Mouse (Mus musculus): ENCODE measurements around the gene Wdr24.
"Not testable (repeated sequence)": the region's sequence is repeated elsewhere in the genome, so short reads cannot be mapped to it uniquely, and the experiment has no call there.

Gene Wdr24

GRCm38 (mm10) chr17:25806507-25806906 lies 16.9 kb upstream of the Wdr24 start:
- in situ Hi-C loops (cut with MboI, MseI), result no loop called here

DNA sequence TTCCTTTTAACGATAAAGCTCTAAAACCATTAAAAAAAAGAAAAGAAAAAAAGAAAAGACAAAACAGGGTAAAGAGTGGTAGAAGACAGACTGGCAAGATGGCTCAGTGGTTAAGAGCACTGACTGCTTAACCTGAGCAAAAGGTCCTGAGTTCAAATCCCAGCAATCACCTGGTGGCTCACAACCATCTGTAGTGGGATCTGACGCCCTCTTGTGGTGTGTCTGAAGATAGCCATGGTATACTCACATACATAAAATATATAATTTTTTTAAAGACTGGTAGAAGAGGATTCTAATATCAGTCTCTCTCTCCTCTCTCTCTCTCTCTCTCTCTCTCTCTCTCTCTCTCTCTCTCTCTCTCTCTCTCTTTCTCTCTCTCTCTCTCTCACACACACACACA lies 16.0 kb upstream of the Wdr24 start:
- in situ Hi-C loops (cut with MboI, MseI), result not testable (repeated sequence)

DNA sequence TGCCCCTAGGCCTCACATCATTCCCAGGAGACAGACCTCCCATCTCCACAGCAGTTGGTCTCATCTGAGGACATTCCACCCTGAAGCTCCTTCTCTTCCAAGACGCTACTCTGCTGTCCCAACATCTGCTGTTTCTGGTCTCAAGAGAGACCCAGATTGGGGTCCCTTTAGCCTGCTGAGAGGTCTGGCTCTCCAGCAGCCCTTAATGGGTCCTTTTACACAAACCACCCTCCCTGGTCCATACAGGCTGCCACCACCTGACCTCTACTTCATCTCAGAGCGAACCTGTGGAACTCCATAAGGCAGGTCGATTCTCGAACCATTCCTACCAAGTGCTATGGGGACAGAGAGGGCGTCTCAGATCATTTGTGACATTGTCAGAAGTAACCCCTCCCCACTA lies 15.4 kb upstream of the Wdr24 start:
- in situ Hi-C loops (cut with MboI, MseI), result no loop called here

DNA sequence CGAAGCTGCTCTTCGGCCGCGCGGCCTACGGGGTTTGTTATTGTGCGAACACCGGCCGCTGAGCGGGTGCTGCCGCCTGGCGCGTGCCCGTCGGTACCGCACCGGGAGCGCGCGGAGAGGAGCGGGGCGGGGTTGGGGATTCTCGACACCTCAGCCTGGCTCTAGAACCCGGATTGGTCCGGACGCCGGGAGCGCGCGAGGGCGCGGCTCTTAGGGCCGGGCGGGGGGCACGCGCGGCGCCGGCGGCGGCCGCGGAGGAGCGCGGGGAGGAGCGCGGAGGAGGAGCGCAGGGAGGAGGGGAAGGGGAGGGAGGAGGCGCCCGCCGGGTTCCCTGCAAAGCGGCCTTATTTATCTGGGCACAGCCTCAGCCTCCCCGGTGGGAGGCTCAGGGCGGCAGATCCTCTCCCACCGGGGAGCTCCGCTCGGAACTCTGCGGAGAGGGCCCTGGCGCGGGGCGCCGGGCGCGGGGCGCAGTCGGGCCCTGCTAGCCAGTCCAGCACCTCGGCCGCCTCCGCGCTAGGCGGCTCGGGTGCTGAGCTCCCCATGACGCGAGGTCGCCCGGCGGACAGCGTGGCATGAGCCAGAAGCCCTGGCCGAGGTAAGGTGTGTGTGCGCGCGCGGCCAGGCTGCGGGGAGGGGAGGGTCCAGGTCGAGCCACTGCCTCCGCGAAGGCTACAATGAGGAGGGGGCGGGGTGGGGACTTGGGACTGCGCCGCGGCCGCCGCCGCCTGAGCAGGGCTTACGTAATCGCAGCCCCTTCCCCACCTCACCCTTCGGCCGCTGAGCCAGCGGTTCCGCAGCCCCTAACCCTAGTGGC lies 14.4 kb upstream of the Wdr24 start, which contains the start of gene Fbxl16:
Fbxl16 (plus strand) TSS at position 297 of the 817 bp plus-strand sequence.
- in situ Hi-C loops (cut with MboI, MseI), result no loop called here

- in situ Hi-C loops (cut with MboI, MseI), result no loop called here
These were observed 13.7 kb upstream of the Wdr24 start for GRCm38 (mm10) chr17:25809606-25810340.

GRCm38 (mm10) chr17:25810890-25811289 lies 12.5 kb upstream of the Wdr24 start:
- in situ Hi-C loops (cut with MboI, MseI), result no loop called here

GRCm38 (mm10) chr17:25813471-25813870 lies 10.0 kb upstream of the Wdr24 start:
- in situ Hi-C loops (cut with MboI, MseI), result no loop called here

DNA sequence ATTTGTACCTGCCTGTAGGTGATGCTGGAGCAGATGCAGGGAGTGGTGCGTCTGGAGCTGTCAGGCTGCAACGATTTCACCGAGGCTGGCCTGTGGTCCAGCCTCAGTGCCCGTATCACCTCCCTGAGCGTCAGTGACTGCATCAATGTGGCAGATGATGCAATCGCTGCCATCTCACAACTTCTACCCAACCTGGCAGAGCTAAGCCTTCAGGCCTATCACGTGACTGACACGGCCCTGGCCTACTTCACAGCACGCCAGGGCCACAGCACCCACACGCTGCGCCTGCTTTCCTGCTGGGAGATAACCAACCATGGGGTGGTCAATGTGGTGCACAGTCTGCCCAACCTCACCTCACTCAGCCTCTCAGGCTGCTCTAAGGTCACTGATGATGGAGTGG lies 5.8 kb upstream of the Wdr24 start:
- in situ Hi-C loops (cut with MboI, MseI), result no loop called here

- in situ Hi-C loops (cut with MboI, MseI), result no loop called here
These were observed 4.3 kb upstream of the Wdr24 start for GRCm38 (mm10) chr17:25818851-25819780.

DNA sequence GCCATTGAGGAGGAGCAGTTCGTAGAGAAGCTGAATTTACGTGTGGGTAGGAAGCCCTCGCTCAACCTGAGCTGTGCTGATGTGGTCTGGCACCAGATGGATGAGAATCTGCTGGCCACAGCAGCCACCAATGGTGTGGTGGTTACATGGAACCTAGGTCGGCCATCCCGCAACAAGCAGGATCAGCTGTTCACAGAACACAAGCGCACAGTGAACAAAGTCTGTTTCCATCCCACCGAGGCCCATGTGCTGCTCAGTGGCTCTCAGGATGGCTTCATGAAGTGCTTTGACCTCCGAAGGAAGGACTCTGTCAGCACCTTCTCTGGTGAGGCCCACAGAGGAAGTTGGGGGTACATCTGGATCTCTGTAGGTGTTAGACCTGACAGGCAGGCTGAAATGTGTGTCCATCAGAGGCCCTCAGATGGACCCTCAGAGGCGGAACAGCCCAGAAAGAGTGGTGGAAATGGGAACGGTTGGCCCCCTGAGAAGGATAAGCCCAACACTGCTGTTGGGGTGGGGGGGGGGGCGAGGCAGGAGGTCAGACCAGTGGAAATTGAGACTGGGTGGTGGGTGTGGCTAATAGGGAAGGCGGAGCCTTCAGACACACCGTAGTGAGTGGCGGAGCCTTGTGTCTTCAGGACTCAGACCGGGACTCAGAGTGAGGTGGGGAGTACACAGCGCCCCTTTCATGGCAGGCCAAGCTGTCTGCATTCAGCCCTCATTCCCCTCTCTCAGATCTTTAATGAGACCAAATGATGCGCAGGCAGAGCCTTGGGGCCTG lies 1.1 kb downstream of the Wdr24 start:
- in situ Hi-C loops (cut with MboI, MseI), result loop anchor here in 1 of 2 experiments (10.0 kb wide), 1 partner anchor 1720 kb away; no protein-coding TSS in a partner anchor

- in situ Hi-C loops (cut with MboI, MseI), result loop anchor here in 1 of 2 experiments (10.0 kb wide), 1 partner anchor 1719 kb away; no protein-coding TSS in a partner anchor
These were observed 1.9 kb downstream of the Wdr24 start for GRCm38 (mm10) chr17:25825311-25825710.

GRCm38 (mm10) chr17:25825984-25826570 lies 2.6 kb downstream of the Wdr24 start:
- in situ Hi-C loops (cut with MboI, MseI), result loop anchor here in 1 of 2 experiments (10.0 kb wide), 1 partner anchor 1719 kb away; no protein-coding TSS in a partner anchor

GRCm38 (mm10) chr17:25827011-25827410 lies 3.6 kb downstream of the Wdr24 start:
- in situ Hi-C loops (cut with MboI, MseI), result loop anchor here in 1 of 2 experiments (10.0 kb wide), 1 partner anchor 1718 kb away; no protein-coding TSS in a partner anchor

DNA sequence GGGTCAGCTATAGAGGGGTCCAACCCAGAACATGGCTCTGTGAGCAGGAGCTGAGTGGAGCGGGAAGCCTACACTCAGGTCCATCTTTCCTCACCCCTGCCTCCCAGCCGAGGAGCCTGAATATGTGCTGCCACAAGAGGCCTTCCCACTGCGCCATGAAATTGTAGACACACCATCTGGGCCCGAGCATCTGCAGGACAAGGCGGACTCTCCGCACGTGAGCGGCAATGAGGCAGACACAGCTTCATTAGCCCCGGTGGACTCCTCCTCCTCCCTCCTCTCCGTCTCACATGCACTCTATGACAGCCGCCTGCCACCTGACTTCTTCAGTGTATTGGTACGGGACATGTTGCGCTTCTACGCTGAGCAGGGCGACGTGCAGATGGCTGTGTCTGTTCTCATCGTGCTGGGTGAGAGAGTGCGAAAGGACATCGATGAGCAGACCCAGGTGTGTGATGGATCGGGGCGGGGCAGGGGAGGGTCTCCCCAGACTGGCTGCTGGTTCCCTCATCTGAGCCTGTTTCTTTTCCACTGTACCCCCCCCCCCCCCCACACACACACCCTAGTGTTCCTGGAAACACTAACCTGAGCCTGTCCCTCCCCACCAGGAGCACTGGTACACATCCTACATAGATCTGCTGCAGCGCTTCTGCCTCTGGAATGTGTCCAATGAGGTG lies 4.3 kb downstream of the Wdr24 start:
- in situ Hi-C loops (cut with MboI, MseI), result loop anchor here in 1 of 2 experiments (10.0 kb wide), 1 partner anchor 1717 kb away; no protein-coding TSS in a partner anchor

DNA sequence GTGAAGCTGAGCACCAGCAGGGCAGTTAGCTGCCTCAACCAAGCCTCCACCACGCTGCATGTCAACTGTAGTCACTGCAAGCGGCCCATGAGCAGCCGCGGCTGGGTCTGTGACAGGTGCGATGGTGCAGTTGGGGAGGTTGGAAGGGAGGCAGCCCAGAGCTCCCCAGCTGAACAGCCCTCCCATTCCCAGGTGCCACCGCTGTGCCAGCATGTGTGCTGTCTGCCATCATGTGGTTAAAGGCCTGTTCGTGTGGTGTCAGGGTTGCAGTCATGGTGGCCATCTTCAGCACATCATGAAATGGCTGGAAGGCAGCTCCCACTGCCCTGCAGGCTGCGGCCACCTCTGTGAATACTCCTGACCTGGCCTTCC lies 4.8 kb downstream of the Wdr24 start:
- in situ Hi-C loops (cut with MboI, MseI), result loop anchor here in 1 of 2 experiments (10.0 kb wide), 1 partner anchor 1717 kb away; no protein-coding TSS in a partner anchor

DNA sequence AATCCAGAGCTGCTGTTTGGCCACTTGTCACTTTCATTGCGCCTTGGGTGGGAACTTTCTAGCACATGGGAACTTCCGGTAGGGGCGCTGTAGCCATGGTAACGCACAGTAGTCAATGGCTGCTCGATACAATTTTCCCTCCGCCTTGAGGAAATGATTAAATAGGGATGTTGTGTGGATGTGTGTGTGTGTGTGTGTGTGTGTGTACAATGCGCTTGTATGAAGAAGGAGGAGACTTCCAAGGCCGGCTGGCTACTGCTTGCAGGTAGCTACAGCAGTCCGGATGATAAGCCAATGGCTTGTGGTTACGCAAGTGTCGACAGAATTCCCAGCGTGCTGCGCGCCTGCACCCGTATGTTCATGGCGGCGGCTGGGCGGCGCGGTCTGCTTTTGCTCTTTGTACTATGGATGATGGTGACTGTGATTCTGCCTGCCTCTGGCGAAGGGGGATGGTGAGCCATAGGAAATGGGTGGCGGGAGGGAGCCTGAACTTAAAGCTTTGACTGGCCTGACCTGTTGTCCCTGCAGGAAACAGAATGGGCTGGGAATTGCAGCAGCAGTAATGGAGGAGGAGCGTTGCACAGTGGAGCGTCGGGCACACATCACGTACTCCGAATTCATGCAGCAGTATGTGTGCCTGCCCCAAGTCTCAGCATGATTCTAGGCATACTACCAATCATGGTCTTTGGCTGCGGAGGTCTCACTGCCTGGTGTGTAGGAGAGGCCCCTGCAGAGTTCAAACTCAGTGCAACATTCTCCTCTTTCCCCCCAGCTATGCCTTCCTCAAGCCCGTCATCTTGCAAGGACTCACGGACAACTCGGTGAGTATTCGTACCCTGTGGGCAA lies 5.5 kb downstream of the Wdr24 start, which contains the start of gene Jmjd8:
Jmjd8 (plus strand) TSS at position 156 of the 846 bp plus-strand sequence.
- in situ Hi-C loops (cut with MboI, MseI), result loop anchor here in 1 of 2 experiments (10.0 kb wide), 1 partner anchor 1716 kb away; no protein-coding TSS in a partner anchor

DNA sequence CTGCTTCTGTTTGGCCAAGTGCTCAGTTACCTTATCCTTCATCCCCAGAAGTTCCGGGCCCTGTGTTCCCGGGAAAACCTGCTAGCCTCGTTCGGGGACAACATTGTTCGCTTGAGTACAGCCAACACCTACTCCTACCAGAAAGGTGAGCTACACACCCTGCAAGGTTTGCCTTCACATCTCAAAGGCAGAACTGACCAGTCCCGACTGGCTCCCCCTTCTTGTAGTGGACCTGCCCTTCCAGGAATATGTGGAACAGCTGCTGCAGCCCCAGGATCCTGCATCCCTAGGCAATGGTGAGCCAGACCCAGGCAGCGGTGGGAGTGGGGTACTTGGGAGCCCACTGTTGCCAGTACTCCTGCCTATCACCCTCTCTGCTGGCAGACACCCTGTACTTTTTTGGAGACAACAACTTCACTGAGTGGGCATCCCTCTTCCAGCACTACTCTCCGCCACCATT lies 6.2 kb downstream of the Wdr24 start:
- in situ Hi-C loops (cut with MboI, MseI), result loop anchor here in 1 of 2 experiments (10.0 kb wide), 1 partner anchor 1715 kb away; no protein-coding TSS in a partner anchor

DNA sequence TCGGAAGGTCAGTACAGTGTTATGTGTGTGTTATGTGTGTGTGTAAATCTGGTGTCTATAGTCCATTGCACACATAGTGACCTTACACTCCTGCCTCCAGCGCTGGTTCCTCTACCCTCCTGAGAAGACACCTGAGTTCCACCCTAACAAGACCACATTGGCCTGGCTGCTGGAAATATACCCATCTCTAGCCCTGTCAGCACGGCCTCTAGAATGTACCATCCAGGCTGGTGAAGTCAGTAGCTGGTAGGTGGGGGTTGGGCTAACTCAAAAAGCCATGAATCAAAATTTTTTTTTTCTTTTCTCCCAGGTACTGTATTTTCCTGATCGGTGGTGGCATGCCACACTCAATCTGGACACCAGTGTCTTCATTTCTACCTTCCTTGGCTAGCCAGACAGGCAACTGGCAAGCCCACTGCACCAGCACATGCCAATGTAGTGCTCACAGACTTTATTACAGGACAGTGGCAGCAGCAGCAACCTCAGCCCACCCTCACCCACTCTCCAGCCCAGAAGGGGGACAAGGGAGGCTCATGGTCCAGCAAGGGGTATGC lies 6.8 kb downstream of the Wdr24 start:
- in situ Hi-C loops (cut with MboI, MseI), result no loop called here
